Mouse (Mus musculus): Measurements from ENCODE around the gene Resf1.

DNA sequence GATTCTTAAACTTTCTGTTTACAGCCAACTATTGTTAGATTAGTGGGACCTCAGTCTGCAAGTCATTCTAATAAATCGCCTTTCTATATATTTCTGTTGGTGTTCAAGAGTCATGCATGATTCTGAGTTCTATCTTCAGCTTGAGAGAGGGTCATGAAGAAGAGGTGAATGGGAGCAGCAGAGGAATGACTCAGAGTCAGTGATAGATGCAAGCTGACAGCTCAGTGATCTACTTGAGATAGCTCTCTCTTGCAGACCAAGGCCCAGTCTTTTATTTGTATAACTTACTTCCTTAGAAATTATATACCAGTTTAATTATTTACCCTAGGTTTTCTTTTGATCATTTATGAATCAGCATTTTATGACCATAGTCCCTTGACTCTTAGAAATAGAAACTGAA is 30.3 kb upstream of the Resf1 start:
- TF ChIP-seq MAFK (IDR thresholded peaks at IDR 0.05; ENCODE audit: insufficient read depth, low read depth, low read length) (no peak), ZC3H11A (IDR thresholded peaks at IDR 0.05; ENCODE audit: borderline replicate concordance, low read depth, low read length) (no peak), HCFC1 (IDR thresholded peaks at IDR 0.05; ENCODE audit: borderline replicate concordance, insufficient read depth, low read length) (no peak), ZNF384 (IDR thresholded peaks at IDR 0.05; ENCODE audit: low read depth, low read length) (no peak)

Data from ES-E14 (cell line).